Mouse (Mus musculus): ENCODE measurements at regions not wholly inside any gene's neighbourhood (a gene's known extent, or its start where the extent isn't known, plus 50 kb on each side); places are given as distances from the start of the nearest gene placed in this dataset.

DNA sequence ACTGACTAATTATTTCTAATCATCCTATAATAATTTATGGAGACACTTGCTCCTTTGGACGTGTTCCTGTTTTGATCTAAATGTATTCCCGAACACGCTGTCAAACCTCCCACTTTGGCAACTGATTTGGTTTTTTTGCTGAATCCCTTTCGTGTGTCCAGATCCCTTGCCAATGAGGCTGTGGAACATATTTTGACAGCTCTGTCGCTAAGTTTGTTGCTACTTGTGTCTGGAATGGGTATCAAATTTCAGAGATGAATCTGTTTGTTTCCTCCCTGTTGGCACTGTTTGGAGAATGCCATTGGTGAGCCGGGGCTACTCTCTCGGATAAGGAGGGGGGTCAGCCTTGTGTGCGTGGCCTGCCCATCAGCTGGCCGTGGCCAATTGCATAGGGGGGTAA lies 277.2 kb upstream of the Tshz3 start:
- no peak overlapping the region for H3K4me3 ChIP-seq (ENCODE audit: low read depth, low read length)
- no peaks in the 10 kb centered on the region for H3K36me3 ChIP-seq (ENCODE audit: control insufficient read depth, insufficient read depth, low read length)
- H3K27me3 ChIP-seq (replicated peaks; ENCODE audit: control insufficient read depth, insufficient read depth, low read length), result no peaks in the 10 kb centered on the region
- DNase-seq (ENCODE audit: low spot score) (peak; percentile 85), ATAC-seq (peak; percentile 32; the same call in 1 of the 2 replicates)
- no peak overlapping the region for H3K9ac ChIP-seq (ENCODE audit: low read length)
- H3K27ac ChIP-seq (ENCODE audit: low read depth, low read length), result no peak overlapping the region
- H3K9me3 ChIP-seq (replicated peaks; ENCODE audit: control insufficient read depth, low read length), result no peaks in the 10 kb centered on the region
- WGBS, result 56% methylated on average over 9 of the region's 9 CpGs
- H3K4me1 ChIP-seq (ENCODE audit: control insufficient read depth, insufficient read depth, low read length), result no peaks in the 10 kb centered on the region
- no peak overlapping the region for H3K4me2 ChIP-seq (ENCODE audit: low read length)

- peak; percentile 36 for DNase-seq (ENCODE audit: low spot score)
- WGBS, result 76% methylated on average over 6 of the region's 6 CpGs
Measured at GRCm38 (mm10) chr7:36449181-36449915, 248.6 kb upstream of the Tshz3 start.

GRCm38 (mm10) chr7:36453816-36454215 lies 244.1 kb upstream of the Tshz3 start:
- H3K9ac ChIP-seq (ENCODE audit: low read length), result no peak overlapping the region
- H3K27ac ChIP-seq (ENCODE audit: low read depth, low read length), result no peak overlapping the region
- H3K4me3 ChIP-seq (ENCODE audit: low read depth, low read length), result no peak overlapping the region
- H3K27me3 ChIP-seq (replicated peaks; ENCODE audit: control insufficient read depth, insufficient read depth, low read length), result no peaks in the 10 kb centered on the region
- ATAC-seq, result no peak
- no peaks in the 10 kb centered on the region for H3K36me3 ChIP-seq (ENCODE audit: control insufficient read depth, insufficient read depth, low read length)
- 89% methylated on average over 4 of the region's 4 CpGs for WGBS
- DNase-seq (ENCODE audit: low spot score), result no peak
- H3K4me2 ChIP-seq (ENCODE audit: low read length), result no peak overlapping the region
- H3K4me1 ChIP-seq (ENCODE audit: control insufficient read depth, insufficient read depth, low read length), result no peaks in the 10 kb centered on the region
- no peaks in the 10 kb centered on the region for H3K9me3 ChIP-seq (replicated peaks; ENCODE audit: control insufficient read depth, low read length)

More at GRCm38 (mm10) chr7:36449181-36449915, 248.6 kb upstream of the Tshz3 start:
- Histone ChIP-seq H3K27me3 (replicated peaks; ENCODE audit: control insufficient read depth, insufficient read depth, low read length) (no peaks in the 10 kb centered on the region), H3K4me1 (ENCODE audit: control insufficient read depth, insufficient read depth, low read length) (no peaks in the 10 kb centered on the region), H3K4me3 (ENCODE audit: low read depth, low read length) (no peak overlapping the region), H3K4me2 (ENCODE audit: low read length) (no peak overlapping the region), H3K27ac (ENCODE audit: low read depth, low read length) (no peak overlapping the region), H3K9me3 (replicated peaks; ENCODE audit: control insufficient read depth, low read length) (no peaks in the 10 kb centered on the region), H3K36me3 (ENCODE audit: control insufficient read depth, insufficient read depth, low read length) (no peaks in the 10 kb centered on the region), H3K9ac (ENCODE audit: low read length) (no peak overlapping the region)
- ATAC-seq, result no peak

DNA sequence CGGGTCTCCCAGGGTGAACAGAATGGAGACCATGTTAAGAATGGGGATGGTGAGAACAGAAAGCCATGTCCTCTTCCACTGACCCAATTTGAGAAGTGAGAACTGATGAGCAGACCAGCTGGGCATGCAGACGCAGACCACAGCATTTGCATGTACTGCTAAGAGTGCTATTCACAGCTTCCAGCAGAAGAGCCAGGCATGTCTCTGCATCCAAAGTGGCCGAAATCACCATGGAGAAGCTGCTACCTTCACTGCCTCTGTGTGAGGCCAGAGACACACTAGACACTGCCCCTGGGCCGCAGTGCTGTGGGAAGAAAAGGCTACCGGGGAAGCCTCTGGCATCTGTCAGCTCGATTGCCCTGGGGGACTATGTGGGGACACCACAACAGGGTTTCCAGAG lies 241.8 kb upstream of the Tshz3 start:
- Histone ChIP-seq H3K27me3 (replicated peaks; ENCODE audit: control insufficient read depth, insufficient read depth, low read length) (no peaks in the 10 kb centered on the region), H3K4me2 (ENCODE audit: low read length) (no peak overlapping the region), H3K4me3 (ENCODE audit: low read depth, low read length) (no peak overlapping the region), H3K36me3 (ENCODE audit: control insufficient read depth, insufficient read depth, low read length) (no peaks in the 10 kb centered on the region), H3K9ac (ENCODE audit: low read length) (no peak overlapping the region), H3K4me1 (ENCODE audit: control insufficient read depth, insufficient read depth, low read length) (no peaks in the 10 kb centered on the region), H3K9me3 (replicated peaks; ENCODE audit: control insufficient read depth, low read length) (no peaks in the 10 kb centered on the region), H3K27ac (ENCODE audit: low read depth, low read length) (no peak overlapping the region)
- WGBS, result 86% methylated on average over 6 of the region's 6 CpGs
- ATAC-seq, result no peak
- no peak for DNase-seq (ENCODE audit: low spot score)

- no peak for DNase-seq (ENCODE audit: low spot score)
- no peaks in the 10 kb centered on the region for H3K9me3 ChIP-seq (replicated peaks; ENCODE audit: control insufficient read depth, low read length)
- H3K9ac ChIP-seq (ENCODE audit: low read length), result no peak overlapping the region
- 81% methylated on average over 5 of the region's 5 CpGs for WGBS
- no peak for ATAC-seq
- H3K36me3 ChIP-seq (ENCODE audit: control insufficient read depth, insufficient read depth, low read length), result no peaks in the 10 kb centered on the region
- H3K27me3 ChIP-seq (replicated peaks; ENCODE audit: control insufficient read depth, insufficient read depth, low read length), result no peaks in the 10 kb centered on the region
- H3K27ac ChIP-seq (ENCODE audit: low read depth, low read length), result no peak overlapping the region
- no peaks in the 10 kb centered on the region for H3K4me1 ChIP-seq (ENCODE audit: control insufficient read depth, insufficient read depth, low read length)
- H3K4me2 ChIP-seq (ENCODE audit: low read length), result no peak overlapping the region
- H3K4me3 ChIP-seq (ENCODE audit: low read depth, low read length), result no peak overlapping the region
Measured at GRCm38 (mm10) chr7:36462422-36462833, 235.5 kb upstream of the Tshz3 start.

DNA sequence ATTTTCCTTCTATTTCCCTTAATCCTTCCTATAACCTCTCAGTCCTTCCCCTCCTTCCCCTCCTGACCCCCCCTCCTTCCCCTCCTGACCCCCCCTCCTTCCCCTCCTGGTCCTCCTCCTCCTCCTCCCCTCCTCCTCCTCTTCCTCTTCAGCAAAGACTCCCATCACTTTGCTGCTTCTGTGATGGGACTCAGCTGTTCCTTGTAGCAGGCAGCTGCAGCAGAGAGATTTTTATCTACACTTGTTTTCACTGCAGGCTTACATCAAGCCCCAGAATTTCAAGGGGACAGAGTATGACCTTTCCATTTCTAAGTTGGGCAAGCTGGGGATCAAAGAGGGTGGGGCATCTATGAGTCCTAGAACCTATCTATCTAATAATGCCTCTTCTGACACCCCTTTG lies 228.5 kb upstream of the Tshz3 start:
- ATAC-seq, result no peak
- no peaks in the 10 kb centered on the region for H3K36me3 ChIP-seq (ENCODE audit: control insufficient read depth, insufficient read depth, low read length)

DNA sequence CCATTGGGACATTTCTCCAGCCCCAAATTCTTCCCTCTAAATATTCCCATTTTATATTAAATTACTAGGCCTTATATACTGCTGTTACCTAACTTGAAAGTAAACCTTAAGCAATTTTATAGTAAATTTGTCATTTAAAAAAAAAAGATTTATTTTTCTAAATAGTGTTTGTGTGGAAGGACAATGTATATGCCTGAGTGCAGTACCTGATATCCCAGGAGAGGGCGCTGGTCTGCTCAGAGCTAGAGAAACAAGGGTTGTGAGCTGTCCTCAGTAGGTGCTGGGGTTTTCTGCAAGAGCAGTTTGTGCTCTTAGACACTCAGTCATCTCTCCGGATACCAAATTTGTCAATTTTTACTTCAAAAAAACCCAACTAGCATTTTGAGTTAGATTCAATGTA lies 224.4 kb upstream of the Tshz3 start:
- ATAC-seq, result no peak
- no peak overlapping the region for H3K9ac ChIP-seq (ENCODE audit: low read length)

More for the DNA sequence above, 228.5 kb upstream of the Tshz3 start:
- Histone ChIP-seq H3K4me3 (ENCODE audit: low read depth, low read length) (no peak overlapping the region), H3K4me1 (ENCODE audit: control insufficient read depth, insufficient read depth, low read length) (no peaks in the 10 kb centered on the region), H3K27ac (ENCODE audit: low read depth, low read length) (no peak overlapping the region), H3K27me3 (replicated peaks; ENCODE audit: control insufficient read depth, insufficient read depth, low read length) (no peaks in the 10 kb centered on the region), H3K9me3 (replicated peaks; ENCODE audit: control insufficient read depth, low read length) (no peaks in the 10 kb centered on the region), H3K4me2 (ENCODE audit: low read length) (no peak overlapping the region), H3K9ac (ENCODE audit: low read length) (no peak overlapping the region)
- DNase-seq (ENCODE audit: low spot score), result no peak

GRCm38 (mm10) chr7:36476434-36476833 lies 221.5 kb upstream of the Tshz3 start:
- peak overlapping the region; percentile 48 for H3K4me2 ChIP-seq (ENCODE audit: low read length)
- H3K4me3 ChIP-seq (ENCODE audit: low read depth, low read length), result peak overlapping the region; percentile 15
- H3K4me1 ChIP-seq (ENCODE audit: control insufficient read depth, insufficient read depth, low read length), result peaks cover 13% of the 10 kb centered on the region
- ATAC-seq, result peak; percentile 58
- 31% methylated on average over 4 of the region's 4 CpGs for WGBS
- no peaks in the 10 kb centered on the region for H3K27me3 ChIP-seq (replicated peaks; ENCODE audit: control insufficient read depth, insufficient read depth, low read length)
- 0 out of 2 replicates have a peak overlapping the region, but pooled peaks have one; percentile 10 for H3K9ac ChIP-seq (ENCODE audit: low read length)
- 0 out of 2 replicates have a peak overlapping the region, but pooled peaks have one; percentile 35 for H3K27ac ChIP-seq (ENCODE audit: low read depth, low read length)
- H3K9me3 ChIP-seq (replicated peaks; ENCODE audit: control insufficient read depth, low read length), result no peaks in the 10 kb centered on the region
- peak; percentile 75 for DNase-seq (ENCODE audit: low spot score)
- H3K36me3 ChIP-seq (ENCODE audit: control insufficient read depth, insufficient read depth, low read length), result no peaks in the 10 kb centered on the region

More for the DNA sequence above, 224.4 kb upstream of the Tshz3 start:
- H3K4me3 ChIP-seq (ENCODE audit: low read depth, low read length), result no peak overlapping the region
- H3K27me3 ChIP-seq (replicated peaks; ENCODE audit: control insufficient read depth, insufficient read depth, low read length), result no peaks in the 10 kb centered on the region
- H3K9me3 ChIP-seq (replicated peaks; ENCODE audit: control insufficient read depth, low read length), result no peaks in the 10 kb centered on the region
- no peak for DNase-seq (ENCODE audit: low spot score)
- no peak overlapping the region for H3K4me2 ChIP-seq (ENCODE audit: low read length)
- H3K27ac ChIP-seq (ENCODE audit: low read depth, low read length), result no peak overlapping the region
- WGBS, result 69% methylated on average over 2 of the region's 2 CpGs
- H3K36me3 ChIP-seq (ENCODE audit: control insufficient read depth, insufficient read depth, low read length), result no peaks in the 10 kb centered on the region
- peaks cover 13% of the 10 kb centered on the region for H3K4me1 ChIP-seq (ENCODE audit: control insufficient read depth, insufficient read depth, low read length)

GRCm38 (mm10) chr7:36476851-36477644 lies 220.9 kb upstream of the Tshz3 start:
- DNase-seq (ENCODE audit: low spot score) (peak; percentile 86), ATAC-seq (peak; percentile 87)
- Histone ChIP-seq H3K9ac (ENCODE audit: low read length) (peak overlapping the region; percentile 30; the same call in 1 of the 2 replicates), H3K9me3 (replicated peaks; ENCODE audit: control insufficient read depth, low read length) (no peaks in the 10 kb centered on the region), H3K4me2 (ENCODE audit: low read length) (peak overlapping the region; percentile 48), H3K27me3 (replicated peaks; ENCODE audit: control insufficient read depth, insufficient read depth, low read length) (no peaks in the 10 kb centered on the region), H3K27ac (ENCODE audit: low read depth, low read length) (0 out of 2 replicates have a peak overlapping the region, but pooled peaks have one; percentile 35), H3K4me3 (ENCODE audit: low read depth, low read length) (peak overlapping the region; percentile 15), H3K4me1 (ENCODE audit: control insufficient read depth, insufficient read depth, low read length) (peaks cover 13% of the 10 kb centered on the region), H3K36me3 (ENCODE audit: control insufficient read depth, insufficient read depth, low read length) (no peaks in the 10 kb centered on the region)
- 14% methylated on average over 22 of the region's 22 CpGs for WGBS

Data from forebrain, embryonic 14.5 days (tissue).